Mouse (Mus musculus) regulatory T cell (primary cell): Measurements from ENCODE around the gene Rad51b.

Experiments
- in situ Hi-C: fragments of 300-600 bp; cut with MboI, MseI; formaldehyde crosslinking; loops from one replicate; pipeline ENCODE4 v1.15.1; 2025; ENCODE audit warnings: high pct_unique_total_duplicates

Rad51b gene

GRCm38 (mm10) chr12:79327868-79328267, 30.8 kb downstream of the Rad51b start:
- in situ Hi-C loops, result loop anchor here (10.0 kb wide), 1 partner anchor 1187 kb away; the partner anchor contains the start of gene Galnt16

GRCm38 (mm10) chr12:79330571-79330970, 33.5 kb downstream of the Rad51b start:
- in situ Hi-C loops, result no loop called here

DNA sequence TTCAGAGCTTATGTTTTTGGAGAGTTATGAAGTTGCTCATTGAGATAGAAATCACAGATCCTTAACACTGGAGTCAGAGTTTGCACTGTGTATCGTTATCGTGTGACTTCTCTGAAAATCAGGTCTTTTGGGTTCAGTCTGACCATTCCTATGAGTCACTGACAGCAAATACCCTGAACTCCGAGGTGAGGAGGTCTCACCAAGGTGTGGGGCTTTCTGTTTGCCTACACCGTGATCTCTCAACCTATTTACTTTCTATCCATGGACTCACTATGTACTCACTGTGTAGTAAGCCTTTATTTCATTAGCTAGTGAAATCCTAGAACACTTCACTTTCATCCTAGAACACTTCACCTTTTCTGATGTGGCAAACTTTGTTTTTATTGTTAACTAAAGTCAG, 34.6 kb downstream of the Rad51b start:
- in situ Hi-C loops, result no loop called here

DNA sequence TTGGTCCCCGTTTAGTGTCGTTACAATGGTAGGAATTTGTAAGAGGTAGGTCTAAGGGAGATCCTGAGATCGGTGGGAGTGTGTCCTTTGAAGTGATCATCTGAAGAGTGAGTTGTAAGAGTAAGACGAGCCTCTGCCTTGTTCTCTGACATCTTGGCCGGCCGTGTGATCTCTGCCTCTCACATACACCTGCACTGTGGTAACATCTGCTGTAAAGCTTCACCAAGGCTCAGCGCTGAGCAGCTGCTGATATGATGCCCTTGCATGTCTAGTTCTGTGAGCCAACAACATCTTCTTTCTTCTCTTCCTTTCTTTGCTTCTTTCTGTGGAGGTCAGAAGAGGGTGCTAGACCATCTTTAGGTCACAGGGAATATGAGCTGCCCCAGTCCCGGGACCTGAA, 41.7 kb downstream of the Rad51b start:
- in situ Hi-C loops, result no loop called here

DNA sequence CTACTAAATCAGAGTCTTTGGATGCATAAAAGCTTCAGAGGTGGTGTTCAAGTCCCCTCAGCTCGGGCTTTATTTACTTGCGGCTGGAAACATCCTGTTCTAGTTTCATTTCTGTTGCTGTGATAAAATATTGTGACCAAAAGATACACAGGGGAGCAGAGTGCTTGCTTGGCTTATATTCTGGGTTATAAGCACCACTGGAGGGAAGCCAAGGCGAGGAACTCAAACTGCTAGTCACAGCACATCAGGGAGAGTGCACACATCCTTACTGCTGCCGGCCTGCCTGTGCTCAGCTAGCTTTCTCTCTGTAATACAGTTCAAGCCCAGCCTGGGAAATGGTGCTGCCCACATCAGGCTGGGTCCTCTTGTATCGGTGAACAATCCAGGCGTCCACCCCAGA, 43.4 kb downstream of the Rad51b start:
- in situ Hi-C loops, result no loop called here

DNA sequence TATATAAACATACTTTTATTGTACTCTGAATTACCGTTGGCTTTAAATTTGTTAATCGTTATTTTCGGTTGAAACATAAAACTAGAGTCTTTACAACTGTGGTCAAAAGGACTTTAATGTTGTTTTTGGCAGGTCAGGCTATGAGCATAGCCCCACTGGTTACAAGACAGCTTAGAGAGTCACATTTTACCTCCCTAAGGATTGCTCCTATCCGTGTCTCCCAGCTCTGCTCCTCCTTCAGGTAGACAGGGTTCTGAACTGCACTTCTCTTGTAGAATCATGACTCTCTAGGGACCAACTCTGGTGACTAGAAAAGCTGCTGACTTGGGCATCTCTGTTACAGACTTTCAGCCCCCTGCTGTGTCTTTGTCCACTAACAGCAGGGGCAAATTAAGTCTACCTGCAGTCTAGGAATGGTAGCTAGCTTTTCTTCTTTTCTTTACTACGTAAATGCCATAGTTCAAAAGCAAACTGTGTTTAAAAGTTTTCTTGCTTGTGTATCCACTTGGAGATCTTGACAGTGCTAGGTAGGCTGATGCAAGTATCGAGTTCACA, 44.3 kb downstream of the Rad51b start:
- in situ Hi-C loops, result no loop called here

DNA sequence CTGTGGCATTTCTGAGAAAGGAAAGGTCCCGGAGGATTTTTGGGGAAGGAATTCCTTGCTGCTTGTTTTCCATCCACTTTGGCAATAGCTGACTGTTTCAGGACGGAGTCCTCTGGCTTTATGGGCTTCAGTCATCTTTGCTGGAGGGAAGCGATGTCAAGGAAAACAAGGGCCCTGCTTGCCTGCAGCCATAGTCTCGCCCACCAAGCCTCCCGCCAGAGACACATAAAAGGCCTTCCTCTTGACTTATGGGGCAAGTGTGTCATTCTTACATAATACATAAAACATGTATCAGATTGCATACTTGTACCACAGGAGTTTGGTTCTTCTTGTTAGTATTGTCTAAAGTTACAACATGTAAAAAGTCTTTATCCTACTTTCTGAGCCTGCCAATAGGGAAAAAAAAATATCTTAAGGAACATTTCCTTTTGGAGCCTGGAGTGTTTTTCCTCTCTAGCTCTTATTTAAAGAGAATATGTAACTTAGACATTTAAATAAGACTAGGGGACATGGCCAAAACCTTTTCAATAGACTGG, 49.2 kb downstream of the Rad51b start:
- in situ Hi-C loops, result no loop called here

DNA sequence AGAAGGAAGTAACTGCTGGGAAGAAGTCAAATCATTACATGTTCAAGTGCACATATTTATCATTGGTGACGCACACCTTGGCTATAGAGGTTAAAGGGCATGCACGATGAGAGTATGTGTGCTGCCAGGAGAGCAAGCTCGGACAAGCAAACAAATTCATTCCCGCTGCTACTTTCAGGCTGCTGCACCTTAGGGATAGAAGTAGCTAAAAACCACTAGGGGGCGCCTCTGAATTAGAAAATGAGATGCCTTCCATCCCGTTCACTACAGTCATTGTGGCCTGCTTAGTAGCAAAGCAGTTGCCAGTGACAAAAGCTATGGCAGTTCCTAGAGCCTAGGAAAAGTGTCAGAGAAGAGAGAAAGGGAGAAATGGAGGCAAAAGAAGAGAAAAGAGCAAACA, 50.6 kb downstream of the Rad51b start:
- in situ Hi-C loops, result no loop called here

DNA sequence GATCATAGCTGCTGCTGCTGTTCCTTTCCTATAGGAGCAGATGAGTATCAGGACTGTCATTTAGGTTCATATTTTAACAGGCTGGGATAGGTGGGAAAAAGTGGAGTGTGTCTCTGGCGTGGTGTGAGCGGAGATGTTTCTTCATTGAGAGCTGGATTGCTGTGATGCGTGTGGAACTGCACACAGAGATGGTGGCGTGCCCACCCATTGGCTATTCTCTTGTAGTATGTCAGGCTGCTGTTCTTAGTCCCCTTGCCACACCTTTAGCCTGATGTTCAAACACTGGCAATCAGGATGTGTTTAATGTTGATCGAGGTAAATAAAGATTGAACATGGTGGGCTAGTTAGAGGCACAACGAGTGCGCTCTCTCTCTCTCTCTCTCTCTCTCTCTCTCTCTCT, 54.4 kb downstream of the Rad51b start:
- in situ Hi-C loops, result no loop called here

DNA sequence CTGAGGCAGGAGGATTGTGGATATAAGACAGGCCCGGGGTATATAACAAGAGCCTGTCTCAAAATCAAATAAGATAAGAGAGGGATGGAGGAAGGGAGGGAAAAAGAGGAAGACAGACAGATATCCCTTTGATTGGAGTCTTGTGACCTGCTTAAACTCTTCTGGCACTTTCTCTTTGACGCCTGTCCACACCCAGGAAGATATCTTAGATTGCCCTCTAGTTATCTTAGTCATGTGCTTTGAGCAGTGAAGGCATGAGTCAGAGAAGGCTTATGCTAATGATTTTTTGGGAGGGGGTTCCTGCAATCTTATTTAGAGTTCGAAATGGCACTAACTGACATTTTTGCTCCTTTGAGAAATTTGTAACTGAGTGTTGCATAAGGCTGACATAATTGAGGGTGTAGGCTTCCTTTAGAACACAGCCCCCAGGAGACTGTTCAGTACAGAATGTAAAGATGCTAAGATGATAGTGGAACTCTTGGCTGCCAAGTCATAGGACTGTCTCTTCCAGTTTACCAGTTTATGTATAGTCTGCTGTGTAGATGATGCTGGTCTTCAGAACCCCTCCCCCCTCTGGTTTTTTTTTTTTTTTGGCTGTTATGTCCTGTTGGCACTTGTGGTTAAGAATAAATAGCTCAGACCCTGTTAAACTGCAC, 55.1 kb downstream of the Rad51b start:
- in situ Hi-C loops, result no loop called here

GRCm38 (mm10) chr12:79352742-79353114, 55.6 kb downstream of the Rad51b start:
- in situ Hi-C loops, result no loop called here

- in situ Hi-C loops, result no loop called here
These were observed 56.3 kb downstream of the Rad51b start for GRCm38 (mm10) chr12:79353356-79353755.

DNA sequence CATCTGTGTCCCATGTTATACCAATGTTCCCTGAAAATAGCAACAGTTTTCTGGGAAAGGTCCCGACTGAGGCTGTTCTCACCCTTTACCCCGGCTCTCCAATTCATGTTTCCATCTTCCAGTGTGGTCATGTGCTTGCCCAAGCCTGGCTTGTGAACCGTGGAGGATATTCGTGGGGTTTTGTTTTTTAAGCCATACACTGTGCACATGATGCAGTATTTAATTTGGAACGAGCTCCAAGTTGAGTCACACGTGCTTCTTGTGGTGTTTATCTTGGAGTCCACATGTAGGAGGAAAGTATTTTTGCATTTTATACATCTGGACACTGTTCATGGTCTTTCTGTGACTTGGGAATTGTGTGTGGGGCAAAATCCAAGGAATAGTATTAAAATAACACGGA, 57.5 kb downstream of the Rad51b start:
- in situ Hi-C loops, result loop anchor here (5.0 kb wide), 1 partner anchor 783 kb away; no protein-coding TSS in a partner anchor

- in situ Hi-C loops, result loop anchor here (5.0 kb wide), 1 partner anchor 781 kb away; no protein-coding TSS in a partner anchor
These were observed 59.1 kb downstream of the Rad51b start for GRCm38 (mm10) chr12:79356138-79356537.

DNA sequence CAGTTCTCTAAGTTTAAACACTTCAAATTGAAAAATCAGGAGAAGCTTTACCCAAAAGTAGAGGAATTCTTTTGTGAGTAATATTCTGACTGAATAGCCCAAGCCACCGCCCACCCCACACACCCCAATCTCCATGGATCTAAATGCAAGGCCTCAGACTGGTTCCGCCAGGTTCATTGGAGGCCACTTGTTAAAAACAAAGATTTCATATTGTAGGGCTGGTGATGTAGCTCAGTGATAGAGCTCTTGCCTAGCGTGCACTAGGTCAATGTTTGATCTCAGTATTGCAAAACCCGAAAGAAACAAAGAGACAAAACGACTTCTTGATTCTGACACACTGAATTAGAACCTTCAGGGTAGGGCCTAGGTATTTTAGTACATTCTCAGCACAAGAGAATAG, 60.5 kb downstream of the Rad51b start:
- in situ Hi-C loops, result loop anchor here (5.0 kb wide), 1 partner anchor 780 kb away; no protein-coding TSS in a partner anchor

- in situ Hi-C loops, result loop anchor here (5.0 kb wide), 1 partner anchor 779 kb away; no protein-coding TSS in a partner anchor
These were observed 61.6 kb downstream of the Rad51b start for GRCm38 (mm10) chr12:79358613-79359218.

GRCm38 (mm10) chr12:79359404-79359803, 62.3 kb downstream of the Rad51b start:
- in situ Hi-C loops, result loop anchor here (5.0 kb wide), 1 partner anchor 778 kb away; no protein-coding TSS in a partner anchor

DNA sequence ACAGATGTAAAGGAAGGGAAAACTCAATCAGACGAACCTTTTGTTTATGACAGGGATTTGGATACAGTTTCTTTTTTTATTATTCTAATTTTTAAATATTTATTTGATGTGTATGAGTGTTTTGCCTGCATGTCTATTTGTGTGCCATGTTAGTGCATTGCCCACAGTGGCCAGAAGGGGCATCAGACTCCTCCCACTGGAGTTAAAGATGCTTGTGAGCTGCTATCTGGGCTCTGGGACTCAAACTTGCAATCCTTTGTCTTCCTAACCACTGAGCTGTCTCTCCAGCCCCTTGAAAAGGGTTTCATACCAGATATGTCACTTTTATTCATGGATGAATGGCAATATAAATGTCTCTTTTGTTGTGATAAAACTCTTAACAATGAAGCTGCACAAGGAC, 65.1 kb downstream of the Rad51b start:
- in situ Hi-C loops, result no loop called here

GRCm38 (mm10) chr12:79364284-79364683, 67.2 kb downstream of the Rad51b start:
- in situ Hi-C loops, result no loop called here

DNA sequence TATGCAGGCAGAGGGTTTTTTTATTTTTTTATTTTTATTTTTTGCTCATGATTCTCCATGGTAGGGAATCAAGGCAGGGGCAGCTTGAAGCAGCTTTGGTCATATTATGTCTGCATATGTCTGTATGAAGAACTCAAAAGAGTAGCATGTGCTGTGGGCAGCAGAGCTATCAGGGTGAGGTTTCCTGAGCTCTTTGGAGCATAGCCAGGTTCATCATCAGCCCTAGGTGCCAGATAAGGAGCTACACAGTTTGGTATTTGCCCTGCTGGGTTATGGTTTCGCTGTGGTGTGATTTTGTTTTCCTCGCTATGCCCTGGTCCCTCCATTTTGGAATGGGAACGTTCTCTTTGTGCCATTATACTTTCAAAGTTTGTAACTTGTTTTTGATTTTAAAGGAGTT, 71.7 kb downstream of the Rad51b start:
- in situ Hi-C loops, result no loop called here

DNA sequence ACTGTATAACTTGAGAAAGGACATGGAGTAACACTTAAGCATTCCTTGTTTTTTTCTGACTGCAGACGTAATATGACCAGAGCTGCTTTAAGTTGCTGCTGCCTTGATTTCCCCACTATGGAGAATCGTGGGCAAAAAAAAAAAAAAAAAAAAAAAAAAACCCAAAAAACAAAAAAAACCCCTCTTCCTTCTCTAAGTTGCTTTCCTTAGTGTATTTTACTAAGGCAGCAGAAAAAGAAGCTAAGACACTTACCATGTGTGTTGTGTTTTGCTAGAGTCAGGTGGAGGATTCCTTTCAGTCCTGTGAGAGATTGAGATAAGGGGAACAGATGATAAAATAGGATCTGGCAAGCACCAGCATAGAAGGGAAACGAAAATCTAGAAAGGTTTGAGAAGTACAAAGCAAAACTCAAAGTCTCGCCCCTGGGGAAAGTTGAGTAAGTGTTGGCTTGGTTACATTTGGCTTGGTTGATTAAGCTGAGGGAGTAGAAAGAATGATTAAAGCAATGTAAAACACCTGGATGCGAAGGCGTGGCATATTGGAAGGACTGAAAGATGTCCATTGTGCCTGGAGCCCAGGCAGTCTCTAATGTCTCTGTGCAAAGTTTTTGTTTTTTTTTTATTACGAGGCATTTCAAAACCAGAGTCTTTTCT, 72.6 kb downstream of the Rad51b start:
- in situ Hi-C loops, result no loop called here

DNA sequence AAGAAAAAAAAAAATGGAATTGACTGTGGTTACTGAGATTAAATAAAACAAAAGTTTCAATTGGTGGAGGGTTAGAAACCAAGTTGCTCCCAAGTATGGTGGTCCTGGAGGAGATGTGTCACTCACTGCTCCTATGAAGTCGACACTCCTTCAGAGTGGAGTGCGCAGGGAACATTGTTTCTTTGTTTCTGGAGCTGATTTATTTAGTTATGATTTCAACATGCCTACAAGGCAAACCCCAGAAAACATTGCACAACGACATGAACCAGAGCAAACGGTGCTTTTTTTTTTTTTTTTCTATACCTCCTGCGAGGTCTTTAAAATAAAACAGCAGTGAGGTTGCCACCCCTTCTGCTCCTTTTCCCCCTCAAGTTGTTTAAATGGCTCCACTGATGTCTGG, 75.6 kb downstream of the Rad51b start:
- in situ Hi-C loops, result no loop called here
